Comparison of ENCODE assay signal across 30 mouse cellular contexts in the genomic region with DNA sequence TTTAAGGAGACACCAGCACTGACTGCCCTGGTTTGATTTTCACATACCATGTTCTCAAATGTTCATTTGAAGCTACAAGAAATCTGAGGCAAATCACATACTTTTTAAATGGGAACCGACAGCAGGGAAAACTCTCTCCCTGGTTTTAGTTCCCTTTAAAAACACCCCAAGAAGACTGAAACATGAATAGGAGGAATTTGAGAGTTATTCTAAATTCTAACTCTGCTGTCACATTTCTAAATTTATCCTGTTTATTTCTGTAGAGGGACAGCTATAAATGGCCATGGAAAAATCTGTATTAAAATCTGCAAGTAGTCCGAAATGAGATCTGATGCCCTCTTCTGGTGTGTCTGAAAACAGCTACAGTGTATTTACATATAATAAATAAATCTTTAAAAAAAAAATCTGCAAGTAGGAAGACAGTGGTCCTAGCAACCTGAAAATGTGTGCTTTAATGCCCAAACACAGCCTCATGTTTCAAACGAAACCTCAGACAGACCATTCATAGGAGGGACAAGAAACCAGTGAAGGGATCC. TPM values are rescaled to one million over a fixed set of nuclear protein-coding genes. Genes with fewer than 3 reads are reported as not detected.
A peak's percentile ranks its signal among the peaks of the same experiment; 100 is the strongest.
DNase-seq lines count a peak whose midpoint lies in the region; ATAC-seq and TF ChIP-seq lines count a peak whose summit lies in the region.
"Had no signal": no experiment of that assay in that cellular context is flagged by ENCODE, and none has a peak within 500 bp of the region (broad histone marks: within the 10 kb centered on the region; RNA-seq: fewer than 3 reads in every experiment).

No protein-coding gene starts in this region.

- no peaks in the 10 kb centered on the region for H3K27me3 ChIP-seq in midbrain, postnatal 0 days (ENCODE audit: insufficient read depth, low read length)
- no peaks in the 10 kb centered on the region for H3K27me3 ChIP-seq in midbrain, embryonic 16.5 days (ENCODE audit: control insufficient read depth, insufficient read depth, low read depth, low read length)
- H3K27me3 ChIP-seq in liver, embryonic 11.5 days (replicated peaks; ENCODE audit: control insufficient read depth, insufficient read depth, low read length), result no peaks in the 10 kb centered on the region
- H3K27me3 ChIP-seq: embryonic facial prominence, embryonic 13.5 days; forebrain, embryonic 12.5 days; forebrain, embryonic 15.5 days; heart, embryonic 15.5 days; hindbrain, embryonic 13.5 days; Patski had no signal

- no peaks in the 10 kb centered on the region for H3K9me3 ChIP-seq in midbrain, postnatal 0 days (ENCODE audit: low read length)
- no peaks in the 10 kb centered on the region for H3K9me3 ChIP-seq in midbrain, embryonic 16.5 days (replicated peaks; ENCODE audit: control insufficient read depth, low read length, poor library complexity, severe bottlenecking)
- no peaks in the 10 kb centered on the region for H3K9me3 ChIP-seq in liver, embryonic 11.5 days (ENCODE audit: control insufficient read depth, low read length)
- H3K9me3 ChIP-seq: embryonic facial prominence, embryonic 10.5 days; embryonic facial prominence, embryonic 13.5 days; forebrain, embryonic 12.5 days; forebrain, embryonic 15.5 days; G1E; heart, embryonic 15.5 days; hindbrain, embryonic 10.5 days; hindbrain, embryonic 13.5 days had no signal

- no peak overlapping the region for H3K4me2 ChIP-seq in midbrain, postnatal 0 days (ENCODE audit: low read depth, low read length, poor library complexity, severe bottlenecking)
- H3K4me2 ChIP-seq in midbrain, embryonic 16.5 days (ENCODE audit: low read length), result no peak overlapping the region
- no peak overlapping the region for H3K4me2 ChIP-seq in liver, embryonic 11.5 days
- H3K4me2 ChIP-seq: embryonic facial prominence, embryonic 13.5 days; forebrain, embryonic 12.5 days; forebrain, embryonic 15.5 days; heart, embryonic 11.5 days; heart, embryonic 15.5 days; hindbrain, embryonic 13.5 days had no signal

- TF ChIP-seq CTCF in layer of hippocampus, adult 2 months (conservative IDR thresholded peaks at IDR 0.05), result peak; percentile 70
- TF ChIP-seq CTCF in midbrain, postnatal 0 days (IDR thresholded peaks at IDR 0.05), result 0 out of 2 replicates have a peak, but pooled peaks have one; percentile 2

- peak overlapping the region; percentile 65; the same call in 1 of the 2 replicates for H3K27ac ChIP-seq in layer of hippocampus, adult 2 months
- H3K27ac ChIP-seq in midbrain, postnatal 0 days (ENCODE audit: low read depth, low read length), result no peak overlapping the region
- no peak overlapping the region for H3K27ac ChIP-seq in midbrain, embryonic 16.5 days (ENCODE audit: low read length)
- H3K27ac ChIP-seq in liver, embryonic 11.5 days (ENCODE audit: low read depth, low read length), result no peak overlapping the region
- H3K27ac ChIP-seq: embryonic facial prominence, embryonic 10.5 days; embryonic facial prominence, embryonic 13.5 days; forebrain, embryonic 12.5 days; forebrain, embryonic 15.5 days; heart, embryonic 15.5 days; hindbrain, embryonic 10.5 days; hindbrain, embryonic 13.5 days had no signal

- no peak for DNase-seq in frontal cortex, postnatal 14 days (ENCODE audit: low spot score in 2 of 2)
- DNase-seq in layer of hippocampus, adult 2 months (ENCODE audit: low spot score in 2 of 2), result no peak
- no peak for DNase-seq in layer of hippocampus, adult 9-10 months (ENCODE audit: low spot score)
- DNase-seq in midbrain, postnatal 0 days (ENCODE audit: low spot score), result no peak
- no peak for DNase-seq in lung, postnatal 36 days
- no peak for DNase-seq in liver, embryonic 11.5 days (ENCODE audit: low spot score)
- DNase-seq: adrenal gland, postnatal 10 days; adrenal gland, postnatal 36 days; cerebellum, adult 11 months; cerebellum, adult 2 months; cerebellum, adult 9-11 months; cerebellum, postnatal 25 days; embryo, embryonic 11 days; gastrocnemius, postnatal 25 days; heart, postnatal 10 days; heart, postnatal 36 days had no signal

- no peak overlapping the region for H3K9ac ChIP-seq in midbrain, postnatal 0 days (replicated peaks; ENCODE audit: low read length, poor library complexity, severe bottlenecking)
- H3K9ac ChIP-seq in midbrain, embryonic 16.5 days (ENCODE audit: low read depth, low read length), result no peak overlapping the region
- no peak overlapping the region for H3K9ac ChIP-seq in liver, embryonic 11.5 days (ENCODE audit: low read depth, low read length)
- H3K9ac ChIP-seq: embryonic facial prominence, embryonic 13.5 days; forebrain, embryonic 12.5 days; forebrain, embryonic 15.5 days; heart, embryonic 15.5 days; hindbrain, embryonic 13.5 days had no signal

- peaks cover 26% of the 10 kb centered on the region for H3K36me3 ChIP-seq in midbrain, postnatal 0 days (ENCODE audit: insufficient read depth, low read length)
- H3K36me3 ChIP-seq in midbrain, embryonic 16.5 days (ENCODE audit: control insufficient read depth, insufficient read depth, low read length), result peaks cover 6% of the 10 kb centered on the region; the same call in 1 of the 2 replicates
- H3K36me3 ChIP-seq in liver, embryonic 11.5 days (ENCODE audit: control insufficient read depth, insufficient read depth, low read length), result no peaks in the 10 kb centered on the region; the same call in 1 of the 2 replicates

- H3K4me1 ChIP-seq in midbrain, postnatal 0 days (ENCODE audit: insufficient read depth, low read length), result no peaks in the 10 kb centered on the region
- H3K4me1 ChIP-seq in midbrain, embryonic 16.5 days (ENCODE audit: control insufficient read depth, insufficient read depth, low read length), result no peaks in the 10 kb centered on the region
- H3K4me1 ChIP-seq in liver, embryonic 11.5 days (replicated peaks; ENCODE audit: control insufficient read depth, insufficient read depth, low read length), result no peaks in the 10 kb centered on the region
- H3K4me1 ChIP-seq: embryonic facial prominence, embryonic 10.5 days; embryonic facial prominence, embryonic 13.5 days; forebrain, embryonic 12.5 days; forebrain, embryonic 15.5 days; heart, embryonic 15.5 days; hindbrain, embryonic 10.5 days; hindbrain, embryonic 13.5 days had no signal

- 86% methylated on average over 3 of the region's 3 CpGs for WGBS in midbrain, postnatal 0 days
- WGBS in midbrain, embryonic 16.5 days, result 86% methylated on average over 3 of the region's 3 CpGs
- 82% methylated on average over 3 of the region's 3 CpGs for WGBS in liver, embryonic 11.5 days

- peak; percentile 79 for ATAC-seq in frontal cortex, adult (ENCODE audit: low TSS enrichment)
- ATAC-seq in midbrain, postnatal 0 days (ENCODE audit: low FRiP score), result no peak
- ATAC-seq in midbrain, embryonic 16.5 days, result no peak
- ATAC-seq in liver, embryonic 11.5 days (replicated peaks; ENCODE audit: low FRiP score), result no peak
- ATAC-seq: forebrain, embryonic 15.5 days; hindbrain, embryonic 16.5 days; Patski had no signal

- no peak overlapping the region for H3K4me3 ChIP-seq in layer of hippocampus, adult 2 months
- no peak overlapping the region for H3K4me3 ChIP-seq in midbrain, postnatal 0 days (ENCODE audit: low read depth, low read length)
- no peak overlapping the region for H3K4me3 ChIP-seq in midbrain, embryonic 16.5 days (ENCODE audit: low read depth, low read length)
- no peak overlapping the region for H3K4me3 ChIP-seq in liver, embryonic 11.5 days (ENCODE audit: low read depth, low read length)
- H3K4me3 ChIP-seq: embryonic facial prominence, embryonic 10.5 days; embryonic facial prominence, embryonic 13.5 days; erythroblast, embryonic 14.5 days; forebrain, embryonic 12.5 days; forebrain, embryonic 15.5 days; heart, embryonic 15.5 days; hindbrain, embryonic 10.5 days; hindbrain, embryonic 13.5 days had no signal

RNA-seq across cellular contexts. Expression of a gene that starts 12.3 kb away (rescaled TPM):
- 10 to 100 TPM; 19.4 to 25.3 TPM for total RNA-seq in layer of hippocampus, adult 2 months (2021)
- total RNA-seq in midbrain, postnatal 0 days (2014; rRNA removed), result 6.2 and 12.9 TPM in 2 replicates
- polyA plus RNA-seq in midbrain, postnatal 0 days (2015; fragmentation: Nextera tagmentation; extraction: Ambion mirVana), result 4.6 and 5.6 TPM in 2 replicates
- 10.9 and 14.2 TPM in 2 replicates for polyA plus RNA-seq in midbrain, embryonic 16.5 days (2015; fragmentation: Nextera tagmentation; extraction: Ambion mirVana)
- polyA plus RNA-seq in liver, embryonic 11.5 days (2014; fragmentation: Nextera tagmentation; extraction: Ambion mirVana), result 8.2 and 8.3 TPM in 2 replicates
